Comparison of ENCODE assay signal across 7 mouse cellular contexts in genomic region chr2:46443061-46443685, GRCm38 (mm10).
DNase-seq lines count a peak whose midpoint lies in the region; ATAC-seq lines count a peak whose summit lies in the region.

No protein-coding gene starts in this region.

- DNase-seq in adipocyte (ENCODE audit: low spot score): peak; percentile 84
- peak; percentile 16 for DNase-seq in embryo, embryonic 10 days (ENCODE audit: low spot score)
- DNase-seq in lung, postnatal 36 days: peak; percentile 56

- ATAC-seq in heart, embryonic 11.5 days (replicated peaks; ENCODE audit: insufficient number of reproducible peaks, low FRiP score, low TSS enrichment): peak; percentile 71
- ATAC-seq in kidney, embryonic 14.5 days (ENCODE audit: low FRiP score, low TSS enrichment): peak; percentile 82
- peak; percentile 89 for ATAC-seq in stomach, embryonic 16.5 days (ENCODE audit: insufficient read depth, low FRiP score)
- no peak for ATAC-seq in erythroblast, adult 5-6 weeks (replicated peaks; ENCODE audit: low FRiP score, poor library complexity, severe bottlenecking)

- H3K27me3 ChIP-seq in heart, embryonic 11.5 days (ENCODE audit: control insufficient read depth, insufficient read depth, low read length): no peaks in the 10 kb centered on the region
- no peaks in the 10 kb centered on the region for H3K27me3 ChIP-seq in kidney, embryonic 14.5 days (ENCODE audit: control insufficient read depth, insufficient read depth, low read length)
- no peaks in the 10 kb centered on the region for H3K27me3 ChIP-seq in stomach, embryonic 16.5 days (ENCODE audit: control insufficient read depth, insufficient read depth, low read length)

- peak overlapping the region; percentile 16; the same call in 1 of the 2 replicates for H3K4me2 ChIP-seq in heart, embryonic 11.5 days
- H3K4me2 ChIP-seq in kidney, embryonic 14.5 days (replicated peaks; ENCODE audit: low read depth, low read length): 0 out of 2 replicates have a peak overlapping the region, but pooled peaks have one; percentile 13
- peak overlapping the region; percentile 49 for H3K4me2 ChIP-seq in stomach, embryonic 16.5 days (ENCODE audit: low read depth, low read length)

- 33% methylated on average over 6 of the region's 6 CpGs for WGBS in heart, embryonic 11.5 days (ENCODE audit: insufficient replicate concordance)
- 31% methylated on average over 6 of the region's 6 CpGs for WGBS in kidney, embryonic 14.5 days
- WGBS in stomach, embryonic 16.5 days: 10% methylated on average over 6 of the region's 6 CpGs

- no peak overlapping the region for H3K9ac ChIP-seq in heart, embryonic 11.5 days (ENCODE audit: low read depth, low read length)
- H3K9ac ChIP-seq in kidney, embryonic 14.5 days (ENCODE audit: low read depth, low read length): no peak overlapping the region
- peak overlapping the region; percentile 57 for H3K9ac ChIP-seq in stomach, embryonic 16.5 days (ENCODE audit: low read length)

- no peaks in the 10 kb centered on the region for H3K36me3 ChIP-seq in heart, embryonic 11.5 days (ENCODE audit: control insufficient read depth, insufficient read depth, low read length)
- no peaks in the 10 kb centered on the region for H3K36me3 ChIP-seq in kidney, embryonic 14.5 days (ENCODE audit: control insufficient read depth, insufficient read depth, low read length)
- no peaks in the 10 kb centered on the region for H3K36me3 ChIP-seq in stomach, embryonic 16.5 days (ENCODE audit: control insufficient read depth, insufficient read depth, low read length)

- no peak overlapping the region for H3K4me3 ChIP-seq in heart, embryonic 11.5 days (ENCODE audit: low read depth, low read length)
- no peak overlapping the region for H3K4me3 ChIP-seq in kidney, embryonic 14.5 days (ENCODE audit: low read length)
- H3K4me3 ChIP-seq in stomach, embryonic 16.5 days (replicated peaks; ENCODE audit: low read length): peak overlapping the region; percentile 9; the same call in 1 of the 2 replicates

- H3K4me1 ChIP-seq in heart, embryonic 11.5 days (ENCODE audit: control insufficient read depth, insufficient read depth, low read length): peaks cover 6% of the 10 kb centered on the region; the same call in 1 of the 2 replicates
- H3K4me1 ChIP-seq in kidney, embryonic 14.5 days (ENCODE audit: control insufficient read depth, insufficient read depth, low read length): peaks cover 12% of the 10 kb centered on the region
- H3K4me1 ChIP-seq in stomach, embryonic 16.5 days (ENCODE audit: control insufficient read depth, insufficient read depth, low read length): peaks cover 12% of the 10 kb centered on the region

- H3K27ac ChIP-seq in heart, embryonic 11.5 days (ENCODE audit: low read depth, low read length): peak overlapping the region; percentile 62
- peak overlapping the region; percentile 83 for H3K27ac ChIP-seq in kidney, embryonic 14.5 days (ENCODE audit: low read depth, low read length)
- peak overlapping the region; percentile 75 for H3K27ac ChIP-seq in stomach, embryonic 16.5 days (ENCODE audit: low read length)

- H3K9me3 ChIP-seq in heart, embryonic 11.5 days (replicated peaks; ENCODE audit: control insufficient read depth, low read length): no peaks in the 10 kb centered on the region
- no peaks in the 10 kb centered on the region for H3K9me3 ChIP-seq in kidney, embryonic 14.5 days (ENCODE audit: control insufficient read depth, low read length)
- H3K9me3 ChIP-seq in stomach, embryonic 16.5 days (replicated peaks; ENCODE audit: control insufficient read depth, low read length): no peaks in the 10 kb centered on the region

Comparison
In these comparisons a context has a peak if more than half of its experiments do, and no peak if none do; other contexts are left out.
1. DNase-seq: peak in every context shown above with its lines; median percentile 84 in adipocyte; 56 in lung, postnatal 36 days; 16 in embryo, embryonic 10 days.